Mouse (Mus musculus): ENCODE measurements at regions not wholly inside any gene's neighbourhood (a gene's known extent, or its start where the extent isn't known, plus 50 kb on each side); places are given as distances from the start of the nearest gene placed in this dataset.

GRCm38 (mm10) chr14:84928161-84928560, 484.8 kb downstream of the Pcdh17 start:
- H3K4me2 ChIP-seq, result no peak overlapping the region
- ATAC-seq, result peak; percentile 61
- H3K27ac ChIP-seq, result no peak overlapping the region
- H3K9me3 ChIP-seq (replicated peaks), result no peaks in the 10 kb centered on the region
- 68% methylated on average over 4 of the region's 4 CpGs for WGBS
- no peak overlapping the region for H3K4me3 ChIP-seq
- H3K9ac ChIP-seq, result no peak overlapping the region
- no peaks in the 10 kb centered on the region for H3K27me3 ChIP-seq
- H3K36me3 ChIP-seq (ENCODE audit: poor library complexity, severe bottlenecking), result no peaks in the 10 kb centered on the region
- H3K4me1 ChIP-seq, result no peaks in the 10 kb centered on the region

- ATAC-seq, result no peak
- H3K36me3 ChIP-seq (ENCODE audit: poor library complexity, severe bottlenecking), result no peaks in the 10 kb centered on the region
- H3K4me3 ChIP-seq, result no peak overlapping the region
- H3K9ac ChIP-seq, result no peak overlapping the region
- H3K4me1 ChIP-seq, result no peaks in the 10 kb centered on the region
- H3K27me3 ChIP-seq, result no peaks in the 10 kb centered on the region
- no peak overlapping the region for H3K4me2 ChIP-seq
- H3K27ac ChIP-seq, result no peak overlapping the region
- WGBS, result 82% methylated on average over 3 of the region's 3 CpGs
- H3K9me3 ChIP-seq (replicated peaks), result no peaks in the 10 kb centered on the region
Observed at GRCm38 (mm10) chr14:84934094-84934493, 490.7 kb downstream of the Pcdh17 start.

- no peak overlapping the region for H3K27ac ChIP-seq
- WGBS, result 89% methylated on average over 1 of the region's 1 CpGs
- no peaks in the 10 kb centered on the region for H3K27me3 ChIP-seq
- H3K4me1 ChIP-seq, result no peaks in the 10 kb centered on the region
- H3K4me3 ChIP-seq, result no peak overlapping the region
- H3K9ac ChIP-seq, result no peak overlapping the region
- ATAC-seq, result no peak
- no peaks in the 10 kb centered on the region for H3K36me3 ChIP-seq (ENCODE audit: poor library complexity, severe bottlenecking)
- no peaks in the 10 kb centered on the region for H3K9me3 ChIP-seq (replicated peaks)
- no peak overlapping the region for H3K4me2 ChIP-seq
Observed at GRCm38 (mm10) chr14:84955300-84955699, 511.9 kb downstream of the Pcdh17 start.

- H3K27me3 ChIP-seq, result no peaks in the 10 kb centered on the region
- H3K9ac ChIP-seq, result no peak overlapping the region
- 62% methylated on average over 4 of the region's 4 CpGs for WGBS
- H3K36me3 ChIP-seq (ENCODE audit: poor library complexity, severe bottlenecking), result no peaks in the 10 kb centered on the region
- no peaks in the 10 kb centered on the region for H3K9me3 ChIP-seq (replicated peaks)
- ATAC-seq, result peak; percentile 85
- no peaks in the 10 kb centered on the region for H3K4me1 ChIP-seq
- H3K27ac ChIP-seq, result no peak overlapping the region
- H3K4me2 ChIP-seq, result no peak overlapping the region
- no peak overlapping the region for H3K4me3 ChIP-seq
Observed at GRCm38 (mm10) chr14:84987764-84988163, 544.4 kb downstream of the Pcdh17 start.

DNA sequence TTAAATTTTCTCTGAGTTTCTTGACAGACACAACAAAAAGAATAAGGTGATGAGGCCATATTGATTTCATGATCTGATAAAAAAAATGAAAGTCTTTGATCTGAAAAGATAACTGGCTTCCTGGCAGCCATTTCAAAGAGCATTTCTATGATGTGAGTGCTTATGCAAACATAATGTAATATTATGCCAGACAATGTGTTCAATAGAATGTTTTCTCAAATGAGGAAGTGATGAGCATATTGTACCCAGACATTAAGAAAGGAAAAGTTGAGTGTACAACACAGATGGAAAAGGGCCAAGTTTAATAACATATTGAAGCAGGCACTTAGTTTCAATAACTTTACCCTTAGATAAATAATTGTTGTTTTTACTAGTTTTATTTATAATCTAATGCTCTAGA, 569.0 kb downstream of the Pcdh17 start:
- no peaks in the 10 kb centered on the region for H3K27me3 ChIP-seq
- H3K9me3 ChIP-seq (replicated peaks), result no peaks in the 10 kb centered on the region
- no peak for ATAC-seq
- H3K36me3 ChIP-seq (ENCODE audit: poor library complexity, severe bottlenecking), result no peaks in the 10 kb centered on the region
- no peaks in the 10 kb centered on the region for H3K4me1 ChIP-seq
- no peak overlapping the region for H3K27ac ChIP-seq
- H3K9ac ChIP-seq, result no peak overlapping the region
- no peak overlapping the region for H3K4me3 ChIP-seq
- H3K4me2 ChIP-seq, result no peak overlapping the region
